Mouse (Mus musculus) bone marrow, adult 2 months (tissue): ENCODE results near the gene Gsk3a.

ENCODE experiments used
- CTCF ChIP-seq: fragments of 200-500 bp; IDR thresholded peaks from 2 replicates; pipeline ENCODE4 v1.5.1; 2011; ENCODE audit warnings: low read length, control low read depth; ENCODE audit not compliant: control insufficient read depth, insufficient read depth
- POLR2A ChIP-seq: fragments of 200-500 bp; IDR thresholded peaks from 2 replicates; pipeline ENCODE4 v1.6.1; 2011; ENCODE audit warnings: low read depth, mild to moderate bottlenecking, control low read depth, low read length, borderline replicate concordance; ENCODE audit not compliant: control insufficient read depth

DNA sequence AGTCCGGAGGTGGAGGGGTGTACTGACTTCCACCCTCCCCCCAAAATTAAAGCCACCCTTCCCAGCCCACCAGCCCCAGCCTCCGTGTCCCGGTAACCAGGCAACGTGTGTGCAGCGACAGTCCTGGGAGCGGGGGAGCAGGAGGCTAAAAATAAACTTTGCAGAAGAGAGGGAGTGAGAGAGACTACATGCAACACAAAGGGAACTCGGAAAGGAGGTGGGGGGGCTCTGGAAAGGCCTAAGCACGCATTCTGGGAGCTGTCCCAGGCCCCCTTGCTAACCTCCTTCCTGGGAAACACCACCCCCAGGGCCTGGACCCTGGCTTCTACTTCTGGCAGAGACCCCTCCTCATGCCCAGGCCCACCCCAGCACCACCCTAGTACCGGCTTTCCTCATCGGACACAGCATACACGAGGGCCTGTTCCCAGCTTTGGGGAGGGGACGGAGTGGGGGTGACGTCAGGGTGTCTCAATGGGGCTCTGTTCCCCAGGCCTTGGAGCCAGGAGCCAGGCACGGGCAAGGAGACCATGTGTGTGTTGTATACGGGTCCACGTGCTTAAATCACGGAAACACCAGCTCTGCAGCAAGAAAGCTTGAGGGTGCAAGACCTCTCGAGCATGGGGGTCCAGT is 10.5 kb upstream of the Gsk3a start:
- TF ChIP-seq POLR2A (no peak), CTCF (no peak)
